Mouse (Mus musculus): ENCODE data around the gene Polr3c. TPM values are rescaled to one million over a fixed set of nuclear protein-coding genes. Genes with fewer than 3 reads are reported as not detected.
A peak's percentile ranks its signal among the peaks of the same experiment; 100 is the strongest.

Polr3c gene
- polyA plus RNA-seq, 1 experiment from 2014 or later = 33.8 TPM

DNA sequence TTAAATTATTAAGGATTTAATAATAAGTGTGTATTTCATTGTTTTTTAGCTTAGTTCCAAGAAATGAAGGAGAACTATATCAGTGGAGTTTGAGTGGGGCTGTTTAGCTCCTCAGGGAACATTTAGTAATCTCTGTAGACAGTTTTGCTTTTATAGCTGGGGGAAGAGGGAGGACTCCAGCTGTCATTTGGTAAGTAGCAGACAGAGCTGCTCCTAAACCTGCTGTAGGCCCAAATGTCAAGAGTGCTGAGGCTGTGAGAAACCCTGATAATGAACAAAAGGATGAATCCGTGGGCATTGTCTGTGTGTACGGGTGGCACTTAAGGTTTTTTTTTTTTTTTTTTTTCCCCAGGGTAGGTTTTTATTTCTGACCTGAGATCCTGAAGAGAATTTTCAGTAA, 7.8 kb upstream of the Polr3c start:
- H3K27me3 ChIP-seq (replicated peaks) = no peaks in the 10 kb centered on the region
- 74% methylated on average over 2 of the region's 2 CpGs for WGBS

DNA sequence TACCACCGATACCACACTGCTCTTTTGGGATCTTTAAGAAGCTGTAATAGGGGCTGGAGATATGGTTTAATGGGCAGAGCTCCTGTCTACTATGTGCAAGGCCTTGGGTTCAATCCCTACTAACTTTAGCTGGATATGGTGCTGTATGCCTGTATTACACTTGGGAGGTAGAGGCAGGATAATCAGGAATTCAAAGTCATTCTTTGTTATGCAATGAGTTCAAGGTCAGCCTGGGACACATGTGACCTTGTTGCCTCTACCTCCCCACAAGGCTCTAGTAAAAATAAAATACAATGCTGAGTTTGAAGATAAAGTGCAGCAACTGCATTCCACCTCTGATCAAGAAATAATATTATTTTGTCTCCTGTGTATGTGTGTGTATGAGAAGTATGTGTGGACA, 6.6 kb upstream of the Polr3c start:
- Histone ChIP-seq H3K9me3 (no peaks in the 10 kb centered on the region), H3K4me1 (peaks cover 23% of the 10 kb centered on the region), H3K9ac (no peak overlapping the region), H3K4me3 (no peak overlapping the region), H3K4me2 (no peak overlapping the region), H3K27me3 (replicated peaks) (no peaks in the 10 kb centered on the region), H3K36me3 (replicated peaks) (no peaks in the 10 kb centered on the region), H3K27ac (no peak overlapping the region)
- 94% methylated on average over 1 of the region's 1 CpGs for WGBS
- ATAC-seq (replicated peaks) = no peak

More for the DNA sequence above, 7.8 kb upstream of the Polr3c start:
- Histone ChIP-seq H3K36me3 (replicated peaks) (no peaks in the 10 kb centered on the region), H3K9me3 (no peaks in the 10 kb centered on the region), H3K4me2 (no peak overlapping the region), H3K27ac (no peak overlapping the region), H3K9ac (no peak overlapping the region), H3K4me3 (no peak overlapping the region), H3K4me1 (peaks cover 12% of the 10 kb centered on the region)
- ATAC-seq (replicated peaks) = no peak

DNA sequence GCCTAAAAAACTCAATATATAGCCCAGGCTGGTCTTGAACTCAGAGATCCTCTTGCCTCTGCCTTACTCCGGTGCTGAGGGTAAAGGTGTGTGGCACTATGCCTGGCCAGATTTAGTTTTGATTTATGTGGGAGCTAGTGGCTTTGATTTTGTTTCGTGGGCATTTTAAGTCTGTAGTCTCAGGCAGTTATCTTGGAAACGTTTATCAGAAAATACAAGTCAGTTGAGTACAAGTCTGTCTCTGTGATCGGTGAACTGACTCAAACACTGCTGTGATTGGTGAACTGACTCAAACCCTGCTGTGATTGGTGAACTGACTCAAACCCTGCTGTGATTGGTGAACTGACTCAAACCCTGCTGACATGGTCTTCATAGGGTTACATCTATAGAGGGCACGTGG, 3.4 kb upstream of the Polr3c start:
- WGBS = 62% methylated on average over 5 of the region's 5 CpGs

DNA sequence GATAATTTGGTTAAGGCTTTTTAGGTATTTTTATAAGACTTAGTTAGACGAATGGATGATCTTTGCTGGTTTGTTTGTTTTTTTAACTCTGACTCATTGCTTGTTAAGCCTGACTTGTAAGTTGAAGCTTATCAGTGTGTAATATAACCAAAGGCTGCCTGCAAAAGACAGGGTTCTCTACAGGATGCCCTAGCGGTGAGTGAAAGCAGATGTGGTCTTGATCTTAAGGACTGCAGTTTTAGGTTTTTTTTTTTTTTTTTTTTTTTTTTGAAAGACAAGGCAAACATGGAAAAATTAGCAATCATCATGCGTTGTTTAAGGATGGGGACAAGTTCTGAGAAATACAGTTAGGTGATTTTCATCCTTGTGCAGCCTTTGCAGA, 2.0 kb upstream of the Polr3c start:
- peaks cover 39% of the 10 kb centered on the region for H3K4me1 ChIP-seq
- H3K4me2 ChIP-seq = peak overlapping the region; percentile 59; the same call in 1 of the 2 replicates
- ATAC-seq (replicated peaks) = no peak
- H3K4me3 ChIP-seq = no peak overlapping the region
- no peaks in the 10 kb centered on the region for H3K36me3 ChIP-seq (replicated peaks)
- no peak overlapping the region for H3K27ac ChIP-seq
- no peak overlapping the region for H3K9ac ChIP-seq
- 85% methylated on average over 3 of the region's 3 CpGs for WGBS
- H3K9me3 ChIP-seq = no peaks in the 10 kb centered on the region
- no peaks in the 10 kb centered on the region for H3K27me3 ChIP-seq (replicated peaks)

More for the DNA sequence above, 3.4 kb upstream of the Polr3c start:
- H3K9ac ChIP-seq = no peak overlapping the region
- no peak overlapping the region for H3K27ac ChIP-seq
- H3K4me1 ChIP-seq = peaks cover 39% of the 10 kb centered on the region
- no peaks in the 10 kb centered on the region for H3K36me3 ChIP-seq (replicated peaks)
- no peak overlapping the region for H3K4me3 ChIP-seq
- no peaks in the 10 kb centered on the region for H3K27me3 ChIP-seq (replicated peaks)
- no peak for ATAC-seq (replicated peaks)
- H3K4me2 ChIP-seq = no peak overlapping the region
- no peaks in the 10 kb centered on the region for H3K9me3 ChIP-seq

DNA sequence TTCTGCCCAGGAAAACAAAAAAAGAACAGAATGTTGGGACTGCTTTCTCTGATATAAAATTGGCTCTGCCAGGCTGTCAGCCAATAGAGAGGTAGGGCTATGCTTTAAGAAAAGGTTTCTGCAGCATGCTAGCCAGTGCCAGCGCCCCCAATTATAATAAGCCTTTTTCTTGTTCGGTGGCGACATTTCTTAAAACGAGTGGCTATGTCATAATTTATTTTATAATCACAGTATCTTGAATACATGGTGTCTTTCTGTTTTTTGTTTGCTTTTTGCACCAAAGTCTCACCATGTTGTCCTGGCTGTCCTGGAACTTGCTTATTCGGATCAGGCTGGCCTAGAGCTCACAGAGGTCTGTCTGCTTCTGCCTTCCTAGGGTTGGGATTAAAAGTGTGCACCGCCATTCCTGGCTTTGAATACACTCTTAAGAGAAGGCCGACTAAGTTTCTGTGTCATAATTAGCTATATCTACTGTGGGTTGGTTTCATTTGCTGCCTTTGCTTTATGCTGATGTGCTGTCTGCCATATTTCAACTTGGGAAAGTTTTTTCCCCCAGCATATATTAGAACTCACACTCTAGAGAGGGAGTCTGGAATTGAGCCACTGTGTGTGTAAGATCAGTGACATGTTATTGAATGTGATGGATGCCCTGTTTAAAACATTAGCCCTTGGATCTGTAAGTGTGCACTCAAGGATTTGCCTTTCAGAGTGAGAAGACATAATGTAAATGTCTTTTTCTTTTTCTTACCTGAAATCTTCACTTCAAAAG, 1.4 kb upstream of the Polr3c start:
- 35% methylated on average over 7 of the region's 7 CpGs for WGBS
- no peak for ATAC-seq (replicated peaks)
- Histone ChIP-seq H3K4me3 (peak overlapping the region; percentile 79), H3K9ac (peak overlapping the region; percentile 79), H3K36me3 (replicated peaks) (no peaks in the 10 kb centered on the region), H3K27ac (peak overlapping the region; percentile 86), H3K27me3 (replicated peaks) (no peaks in the 10 kb centered on the region), H3K4me2 (peak overlapping the region; percentile 59), H3K9me3 (no peaks in the 10 kb centered on the region), H3K4me1 (peaks cover 39% of the 10 kb centered on the region)

DNA sequence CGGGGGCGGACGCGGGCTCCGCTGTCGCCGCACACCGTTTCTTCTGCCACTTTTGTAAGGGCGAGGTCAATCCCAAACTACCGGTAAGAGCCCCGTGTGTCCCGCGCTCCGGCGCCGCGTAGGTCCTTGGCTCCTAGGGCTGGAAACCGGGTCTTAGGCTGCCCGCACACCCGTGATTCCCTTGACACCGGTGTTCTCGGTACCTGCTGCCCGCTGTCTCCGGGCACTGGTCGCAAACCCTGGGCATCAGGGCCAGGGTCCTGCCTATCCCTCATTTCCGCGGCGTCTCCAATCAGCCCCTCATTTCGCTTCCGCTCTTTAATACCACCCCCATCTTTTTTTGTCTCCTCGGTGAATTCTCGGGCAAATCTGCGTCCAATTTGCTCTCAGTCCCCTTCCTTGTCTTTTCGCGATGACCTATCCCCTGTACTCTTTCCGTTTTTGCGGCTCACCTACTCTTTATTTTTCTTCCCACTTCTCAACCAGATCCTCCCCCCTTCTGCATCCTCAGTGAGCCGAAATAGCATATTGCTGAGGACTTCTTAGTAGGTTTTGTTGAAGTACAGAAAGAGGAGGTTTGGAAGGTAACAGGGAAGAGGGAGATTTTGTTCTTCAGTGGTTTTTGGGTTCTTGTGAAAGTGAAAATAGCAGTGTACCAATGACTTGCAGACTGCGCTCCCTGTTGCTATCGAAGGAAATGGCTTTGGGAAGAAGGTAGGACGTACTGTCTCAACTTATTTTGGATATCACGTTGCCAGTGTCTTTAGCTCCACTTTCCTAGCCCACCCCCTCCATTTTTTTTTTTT, 603 bp upstream of the Polr3c start:
- H3K9ac ChIP-seq = peak overlapping the region; percentile 79
- H3K27ac ChIP-seq = peak overlapping the region; percentile 86
- peaks cover 39% of the 10 kb centered on the region for H3K4me1 ChIP-seq
- H3K36me3 ChIP-seq (replicated peaks) = 0 out of 2 replicates have a peak, but pooled peaks cover 5% of the 10 kb centered on the region
- no peaks in the 10 kb centered on the region for H3K27me3 ChIP-seq (replicated peaks)
- WGBS = under 1% methylated on average over 42 of the region's 42 CpGs
- peak overlapping the region; percentile 79 for H3K4me3 ChIP-seq
- H3K9me3 ChIP-seq = no peaks in the 10 kb centered on the region
- peak overlapping the region; percentile 59 for H3K4me2 ChIP-seq
- ATAC-seq (replicated peaks) = peak; percentile 75

DNA sequence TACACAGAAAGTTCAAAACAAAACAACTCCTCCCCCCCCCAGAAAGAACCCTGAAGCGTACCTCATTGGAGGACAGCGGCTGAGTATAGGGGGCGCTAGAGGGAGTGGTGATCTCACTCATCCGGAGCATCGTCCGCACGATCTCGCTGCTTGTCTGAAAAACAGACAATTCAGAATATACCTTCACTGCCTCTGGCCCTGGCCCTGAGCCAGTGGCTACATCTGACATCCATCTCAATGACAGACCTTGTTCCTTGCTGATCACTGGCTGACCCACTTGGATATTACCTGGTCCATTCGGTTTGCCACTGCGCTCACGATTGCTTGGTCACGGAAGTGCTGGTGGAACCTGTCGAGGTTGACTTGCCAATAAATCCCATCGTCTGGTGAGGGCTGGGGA, 8.3 kb downstream of the Polr3c start:
- Histone ChIP-seq H3K27ac (no peak overlapping the region), H3K9me3 (no peaks in the 10 kb centered on the region), H3K4me3 (no peak overlapping the region), H3K27me3 (replicated peaks) (no peaks in the 10 kb centered on the region), H3K4me1 (no peaks in the 10 kb centered on the region), H3K36me3 (replicated peaks) (peaks cover 25% of the 10 kb centered on the region; the same call in 1 of the 2 replicates), H3K4me2 (no peak overlapping the region), H3K9ac (no peak overlapping the region)
- WGBS = 32% methylated on average over 14 of the region's 14 CpGs
- ATAC-seq (replicated peaks) = no peak

DNA sequence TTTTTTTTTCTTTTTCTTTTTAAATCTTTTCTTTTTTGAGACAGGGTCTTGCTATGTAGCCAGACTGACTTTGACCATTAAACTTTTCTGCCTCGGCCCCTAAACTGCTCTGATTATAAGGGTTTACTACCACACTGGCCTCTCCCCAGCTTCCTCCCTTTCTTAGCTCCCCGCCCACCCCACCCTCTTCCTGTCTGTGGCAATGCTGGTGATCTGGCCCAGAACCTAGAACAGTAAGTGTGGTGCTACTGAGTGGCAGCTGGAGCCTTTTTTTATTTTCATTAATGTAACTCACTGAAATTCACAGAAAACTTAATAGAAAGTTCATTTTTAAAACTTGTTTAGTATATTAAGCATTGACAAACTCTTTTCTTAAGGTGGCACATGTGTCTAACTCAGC, 11.6 kb downstream of the Polr3c start:
- H3K27me3 ChIP-seq (replicated peaks) = no peaks in the 10 kb centered on the region
- 90% methylated on average over 2 of the region's 2 CpGs for WGBS
- no peak for ATAC-seq (replicated peaks)

DNA sequence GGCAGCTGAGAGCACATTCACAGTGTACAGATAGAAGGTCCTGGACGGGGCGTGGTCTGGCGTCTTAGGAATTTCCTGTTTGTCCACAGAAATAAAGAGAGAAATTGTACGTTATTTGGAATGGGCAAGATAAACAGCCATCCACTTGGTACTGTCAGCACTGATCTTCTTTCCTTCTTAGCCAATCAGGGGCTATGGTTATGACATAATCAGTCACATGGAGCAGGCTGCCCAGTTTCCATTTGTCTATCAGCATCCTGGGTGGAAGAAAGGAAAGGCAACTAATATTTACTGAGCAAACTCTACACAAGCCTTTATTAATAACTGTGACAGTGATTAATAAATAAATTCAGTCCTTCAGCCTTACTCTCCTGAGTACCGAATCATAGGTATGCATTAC, 13.1 kb downstream of the Polr3c start:
- H3K9ac ChIP-seq = no peak overlapping the region
- H3K27me3 ChIP-seq (replicated peaks) = no peaks in the 10 kb centered on the region
- no peak for ATAC-seq (replicated peaks)
- peaks cover 36% of the 10 kb centered on the region for H3K36me3 ChIP-seq (replicated peaks)
- 96% methylated on average over 5 of the region's 5 CpGs for WGBS
- no peak overlapping the region for H3K27ac ChIP-seq
- no peaks in the 10 kb centered on the region for H3K4me1 ChIP-seq
- no peaks in the 10 kb centered on the region for H3K9me3 ChIP-seq
- H3K4me3 ChIP-seq = no peak overlapping the region
- no peak overlapping the region for H3K4me2 ChIP-seq

More for the DNA sequence above, 11.6 kb downstream of the Polr3c start:
- H3K36me3 ChIP-seq (replicated peaks) = peaks cover 36% of the 10 kb centered on the region
- H3K9ac ChIP-seq = no peak overlapping the region
- H3K27ac ChIP-seq = no peak overlapping the region
- no peak overlapping the region for H3K4me2 ChIP-seq
- H3K4me3 ChIP-seq = no peak overlapping the region
- no peaks in the 10 kb centered on the region for H3K4me1 ChIP-seq
- H3K9me3 ChIP-seq = no peaks in the 10 kb centered on the region

DNA sequence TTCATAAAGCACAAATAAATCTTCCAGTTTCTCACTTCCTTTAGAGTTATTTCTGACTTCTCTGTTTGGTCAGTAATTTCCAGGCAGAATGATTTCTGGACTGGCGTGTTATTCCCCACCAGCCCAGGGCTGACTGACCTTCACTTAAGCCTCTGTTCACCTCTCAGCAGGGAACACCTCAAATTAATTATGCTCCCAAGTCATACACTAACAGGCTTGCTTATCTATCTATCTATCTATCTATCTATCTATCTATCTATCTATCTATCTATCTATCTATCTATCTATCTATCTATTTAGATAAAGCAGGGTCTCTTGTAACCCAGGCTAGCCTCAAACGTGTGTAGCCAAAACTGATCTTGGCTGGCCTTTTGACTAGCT, 18.8 kb downstream of the Polr3c start:
- WGBS = 49% methylated on average over 2 of the region's 2 CpGs
- no peaks in the 10 kb centered on the region for H3K27me3 ChIP-seq (replicated peaks)
- H3K4me2 ChIP-seq = peak overlapping the region; percentile 90
- no peak overlapping the region for H3K27ac ChIP-seq
- peaks cover 7% of the 10 kb centered on the region; the same call in 1 of the 2 replicates for H3K4me1 ChIP-seq
- 0 out of 2 replicates have a peak, but pooled peaks have one; percentile 12 for ATAC-seq (replicated peaks)
- no peak overlapping the region for H3K9ac ChIP-seq
- H3K4me3 ChIP-seq = peak overlapping the region; percentile 46
- peaks cover 24% of the 10 kb centered on the region for H3K36me3 ChIP-seq (replicated peaks)
- no peaks in the 10 kb centered on the region for H3K9me3 ChIP-seq

DNA sequence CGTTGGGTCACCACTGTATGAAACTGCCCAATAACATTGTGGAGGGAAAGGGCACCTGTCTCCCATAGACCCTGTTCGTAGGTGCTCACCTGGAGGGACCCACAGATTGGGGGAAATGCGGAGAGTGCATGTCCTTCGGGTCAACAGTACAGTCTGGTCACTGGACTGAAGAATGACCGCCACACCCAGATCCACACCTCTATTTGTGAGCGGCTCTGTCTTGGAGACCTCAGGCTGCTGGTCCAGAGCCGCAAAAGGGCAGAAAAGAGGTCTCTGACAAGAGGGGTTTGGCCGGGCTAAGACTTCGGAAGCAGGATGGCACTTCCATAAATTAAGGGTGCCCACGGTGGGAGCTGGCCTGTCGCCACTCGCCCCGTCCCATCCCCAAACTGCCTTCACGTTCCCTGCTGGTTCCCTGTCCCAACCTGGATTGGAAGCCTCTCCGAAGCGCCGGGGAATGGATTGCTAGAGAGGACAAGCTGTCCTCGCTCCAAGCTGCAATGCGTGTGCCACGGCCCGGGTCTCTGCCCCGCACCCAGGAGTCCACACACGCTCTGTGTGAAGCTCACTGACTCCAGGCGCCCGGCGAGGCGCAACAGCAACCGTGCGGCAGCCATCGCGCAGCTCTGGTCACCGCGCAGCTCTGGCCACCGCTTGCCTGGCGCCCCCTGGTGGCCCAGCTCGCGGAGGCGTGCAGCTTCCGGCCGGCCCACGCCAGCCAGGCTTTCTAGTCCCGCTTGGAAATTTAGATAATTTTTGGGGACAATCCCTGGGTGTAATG, 19.3 kb downstream of the Polr3c start, which contains the start of gene Nudt17:
Gene Nudt17 (minus strand): TSS at position 660 of the 781 bp plus-strand sequence.
- H3K9ac ChIP-seq = peak within 1 kb of the TSS; percentile 69
- H3K36me3 ChIP-seq (replicated peaks) = peaks cover 22% of the 10 kb centered on the region
- H3K27me3 ChIP-seq (replicated peaks) = no peaks in the 10 kb centered on the region
- peak; percentile 91 for ATAC-seq (replicated peaks)
- H3K4me2 ChIP-seq = peak within 1 kb of the TSS; percentile 90
- H3K9me3 ChIP-seq = no peaks in the 10 kb centered on the region
- peak within 1 kb of the TSS; percentile 46 for H3K4me3 ChIP-seq
- peaks cover 7% of the 10 kb centered on the region; the same call in 1 of the 2 replicates for H3K4me1 ChIP-seq
- H3K27ac ChIP-seq = no peak within 1 kb of the TSS
- 4% methylated on average over 42 of the region's 42 CpGs for WGBS

DNA sequence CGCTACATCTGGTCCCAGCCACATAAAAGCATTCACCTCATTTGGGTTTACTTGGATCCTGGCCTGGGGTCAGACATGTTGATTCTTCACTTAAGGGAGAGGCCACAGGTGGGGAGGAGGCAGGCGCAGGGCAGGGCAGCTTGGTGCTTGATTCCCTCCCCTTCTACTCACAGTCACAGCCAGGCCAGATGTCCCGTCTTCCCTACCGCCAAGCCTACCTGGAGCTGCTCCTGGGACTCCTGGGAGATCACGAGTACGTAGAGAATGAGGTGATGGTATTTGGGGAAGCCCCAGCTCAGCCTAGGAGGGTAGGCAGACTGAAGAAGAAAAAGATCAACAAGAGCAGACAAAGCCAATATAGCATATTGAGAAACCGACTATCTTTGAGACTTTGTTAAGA, 20.4 kb downstream of the Polr3c start:
- Histone ChIP-seq H3K27ac (no peak overlapping the region), H3K27me3 (replicated peaks) (no peaks in the 10 kb centered on the region), H3K9ac (no peak overlapping the region), H3K4me2 (no peak overlapping the region), H3K4me3 (no peak overlapping the region), H3K4me1 (peaks cover 7% of the 10 kb centered on the region; the same call in 1 of the 2 replicates), H3K36me3 (replicated peaks) (peaks cover 21% of the 10 kb centered on the region), H3K9me3 (no peaks in the 10 kb centered on the region)
- 75% methylated on average over 7 of the region's 7 CpGs for WGBS
- ATAC-seq (replicated peaks) = no peak

All from midbrain, embryonic 15.5 days (tissue).